Mouse (Mus musculus): ENCODE data around the gene Pafah2.
"Not testable (repeated sequence)": the region's sequence is repeated elsewhere in the genome, so short reads cannot be mapped to it uniquely, and the experiment has no call there.

Pafah2 gene

DNA sequence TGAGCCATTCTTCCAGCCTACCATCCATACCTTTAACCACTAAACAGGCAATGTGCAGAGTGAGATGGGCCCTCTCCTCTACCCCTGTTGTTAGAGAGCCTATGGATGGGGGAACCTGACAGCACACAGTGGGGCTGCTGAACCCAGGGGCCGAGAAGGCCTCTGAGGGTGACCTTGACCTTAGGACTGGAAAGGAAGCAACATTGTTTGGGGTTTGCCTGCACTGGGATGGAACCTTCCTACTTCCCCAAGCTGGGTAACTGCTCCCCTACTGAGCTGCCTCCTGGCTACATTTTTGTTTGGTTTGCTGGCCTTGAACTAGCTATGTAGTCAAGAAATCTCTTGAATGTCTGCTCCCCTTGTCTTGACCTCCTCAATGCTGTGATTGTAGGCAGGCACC lies 21.8 kb upstream of the Pafah2 start:
- DNase-seq: no peak

DNA sequence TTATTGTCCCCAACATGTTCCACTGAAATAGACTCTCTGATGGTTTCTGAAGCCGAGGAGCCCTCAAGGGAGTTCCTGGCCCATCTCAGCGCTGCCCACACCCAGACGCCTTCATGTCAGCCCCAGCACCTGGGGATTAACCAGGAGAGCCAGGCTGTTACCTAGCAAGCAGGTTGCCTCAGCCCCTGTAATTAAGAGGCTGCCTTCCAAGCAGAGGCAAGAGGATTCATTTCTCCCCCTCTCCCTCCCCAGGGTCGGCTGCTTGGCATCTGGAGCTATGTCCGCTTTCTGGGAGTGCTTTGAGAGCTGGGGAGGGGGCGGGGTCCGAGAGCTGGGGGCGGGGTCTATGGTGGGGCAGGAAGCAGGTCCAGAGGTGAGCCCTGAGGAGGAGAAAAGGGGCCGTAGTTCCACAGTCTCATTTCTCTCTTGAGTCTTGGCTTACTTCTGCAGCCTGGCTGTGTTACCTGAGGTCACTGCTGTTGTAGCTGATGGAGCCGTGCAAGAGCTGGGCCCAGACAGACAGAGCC lies 18.0 kb upstream of the Pafah2 start:
- no peak for DNase-seq

GRCm38 (mm10) chr4:134379510-134379909 lies 16.6 kb upstream of the Pafah2 start:
- no peak for DNase-seq

GRCm38 (mm10) chr4:134383750-134384149 lies 12.4 kb upstream of the Pafah2 start, which contains the start of gene Extl1:
Extl1 (minus strand) TSS chr4:134383850.
- DNase-seq: not testable (repeated sequence)

GRCm38 (mm10) chr4:134387268-134387667 lies 8.9 kb upstream of the Pafah2 start:
- peak; percentile 57 for DNase-seq

DNA sequence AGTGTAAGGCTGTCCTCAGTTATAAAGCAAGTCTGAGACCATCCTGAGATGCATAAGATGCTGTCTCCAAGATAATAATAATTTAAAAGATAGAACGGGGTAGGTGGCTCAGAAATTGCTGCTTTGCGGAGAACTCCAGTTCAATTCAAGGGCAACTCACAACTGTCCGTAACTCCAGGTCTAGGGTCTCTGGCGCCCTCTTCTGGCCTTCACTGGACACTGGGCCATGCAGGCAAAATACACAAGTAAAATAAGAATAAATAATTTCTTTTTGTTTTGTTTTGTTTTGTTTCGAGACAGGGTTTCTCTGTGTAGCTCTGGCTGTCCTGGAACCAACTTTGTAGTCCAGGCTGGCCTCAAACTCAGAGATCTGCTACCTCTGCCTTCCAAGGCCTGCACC lies 7.7 kb upstream of the Pafah2 start:
- DNase-seq: peak; percentile 86

DNA sequence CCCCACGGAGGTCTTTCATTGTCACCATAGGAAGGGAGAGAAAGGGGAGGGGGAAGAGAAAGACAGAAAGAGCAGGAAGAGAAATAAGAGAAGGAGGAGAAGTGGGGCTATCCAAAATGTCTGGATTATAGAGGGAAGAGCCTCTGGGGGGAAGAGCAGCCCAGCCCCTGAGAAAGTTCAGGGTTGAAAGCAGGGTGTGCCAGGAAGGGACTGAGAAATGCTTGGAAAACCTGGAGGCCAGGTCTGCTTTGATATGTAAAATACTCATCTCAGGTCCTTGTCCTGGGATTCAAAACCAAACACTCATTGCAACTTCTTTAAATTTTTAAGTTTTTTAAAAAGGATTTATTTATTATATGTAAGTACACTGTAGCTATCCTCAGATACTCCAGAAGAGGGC lies 4.5 kb upstream of the Pafah2 start:
- DNase-seq: no peak

DNA sequence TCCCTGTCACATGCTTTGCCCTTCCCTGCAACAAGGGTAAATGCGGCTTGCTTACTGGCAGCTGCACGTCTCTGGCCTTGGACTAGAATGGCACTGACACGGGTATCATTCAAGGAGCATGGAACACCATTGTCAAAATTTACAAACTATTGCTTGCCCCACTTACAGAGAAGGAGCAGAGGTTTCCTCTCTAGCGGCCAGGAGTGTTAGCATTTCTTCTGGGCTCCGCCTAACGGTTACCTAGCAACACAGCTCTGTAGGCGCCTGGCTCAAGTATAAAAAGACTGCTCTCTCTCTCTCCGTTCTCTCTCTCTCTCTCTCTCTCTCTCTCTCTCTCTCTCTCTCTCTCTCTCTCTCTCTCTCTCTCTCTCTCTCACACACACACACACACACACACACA lies 3.5 kb upstream of the Pafah2 start:
- no peak for DNase-seq

- DNase-seq: peak; percentile 52
Observed at GRCm38 (mm10) chr4:134393026-134393425, 3.1 kb upstream of the Pafah2 start.

GRCm38 (mm10) chr4:134395142-134395541 lies 978 bp upstream of the Pafah2 start:
- DNase-seq: no peak

GRCm38 (mm10) chr4:134397121-134397520 lies 1.0 kb downstream of the Pafah2 start:
- no peak for DNase-seq

GRCm38 (mm10) chr4:134397732-134398131 lies 1.6 kb downstream of the Pafah2 start:
- DNase-seq: no peak

DNA sequence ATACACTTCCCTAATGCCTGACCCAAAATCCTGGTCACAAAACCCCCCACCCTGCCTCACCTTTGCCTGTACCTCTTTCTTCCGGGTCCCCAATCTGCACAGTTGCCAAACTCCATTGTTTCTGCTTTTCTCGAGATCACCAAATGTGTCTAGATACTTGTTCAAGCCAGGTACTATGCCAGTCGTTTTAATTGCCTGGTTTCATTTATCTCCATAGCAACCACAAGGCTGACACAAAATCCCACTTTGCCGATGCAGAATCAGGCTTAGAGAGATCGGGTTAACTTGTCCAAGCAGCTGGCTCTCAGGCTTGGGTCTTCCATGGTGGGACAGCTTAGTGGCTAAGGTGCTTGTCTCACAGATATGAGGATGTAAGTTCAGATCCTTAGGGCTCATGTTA lies 4.1 kb downstream of the Pafah2 start:
- DNase-seq: no peak

GRCm38 (mm10) chr4:134401181-134401661 lies 5.1 kb downstream of the Pafah2 start:
- peak; percentile 92 for DNase-seq

GRCm38 (mm10) chr4:134401856-134402570 lies 5.9 kb downstream of the Pafah2 start:
- DNase-seq: peak; percentile 42

DNA sequence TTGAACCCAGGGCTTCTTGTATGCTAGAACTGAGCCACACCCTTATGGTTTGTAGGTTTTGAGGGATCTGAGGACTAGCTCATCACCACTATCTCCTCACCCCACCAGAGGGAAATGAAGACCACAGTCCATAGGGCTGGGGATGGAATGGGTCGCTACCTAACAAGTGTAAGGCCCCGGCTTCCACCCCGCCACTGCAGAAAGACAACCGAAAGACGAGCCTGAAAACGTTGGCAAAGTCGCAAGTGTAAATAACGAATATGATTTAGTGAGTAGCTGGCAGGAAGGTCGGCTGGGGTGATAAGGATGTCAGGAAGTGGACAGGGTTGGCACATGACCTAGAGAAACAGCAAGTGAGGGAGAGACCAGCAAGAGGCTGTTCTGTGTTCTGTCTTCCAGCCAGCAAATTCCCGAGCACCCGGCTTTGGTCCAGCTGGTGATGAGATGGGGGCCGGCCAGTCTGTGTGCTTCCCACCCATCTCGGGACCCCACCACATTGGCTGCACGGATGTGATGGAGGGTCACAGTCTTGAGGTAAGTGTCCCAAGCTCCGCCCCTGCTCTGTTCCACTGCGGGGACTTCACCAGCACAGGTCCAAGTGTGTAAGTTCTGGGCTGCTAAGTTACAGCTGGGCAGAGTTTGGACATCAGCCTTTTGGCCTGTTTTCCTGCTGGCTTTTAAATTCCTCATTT lies 6.6 kb downstream of the Pafah2 start:
- DNase-seq: no peak

- peak; percentile 28 for DNase-seq
Observed at GRCm38 (mm10) chr4:134403721-134404120, 7.6 kb downstream of the Pafah2 start.

DNA sequence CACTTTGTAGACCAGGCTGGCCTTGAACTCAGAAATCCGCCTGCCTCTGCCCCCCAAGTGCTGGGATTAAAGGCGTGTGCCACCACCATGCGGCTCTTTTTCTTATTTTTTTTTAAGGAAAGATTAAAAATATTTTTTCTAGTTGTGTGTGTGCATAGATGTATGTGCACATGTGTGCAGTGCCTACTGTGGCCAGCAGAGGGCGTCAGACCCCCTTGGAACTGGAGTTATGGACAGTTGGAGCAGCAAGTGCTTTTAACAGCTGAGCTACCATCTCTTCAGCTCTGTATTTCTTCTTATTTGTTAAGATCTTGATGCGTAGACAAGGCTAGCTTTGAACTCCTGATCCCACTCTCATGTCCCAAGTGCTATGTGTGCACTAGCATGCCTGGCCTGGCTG lies 13.2 kb downstream of the Pafah2 start:
- peak; percentile 73 for DNase-seq

DNA sequence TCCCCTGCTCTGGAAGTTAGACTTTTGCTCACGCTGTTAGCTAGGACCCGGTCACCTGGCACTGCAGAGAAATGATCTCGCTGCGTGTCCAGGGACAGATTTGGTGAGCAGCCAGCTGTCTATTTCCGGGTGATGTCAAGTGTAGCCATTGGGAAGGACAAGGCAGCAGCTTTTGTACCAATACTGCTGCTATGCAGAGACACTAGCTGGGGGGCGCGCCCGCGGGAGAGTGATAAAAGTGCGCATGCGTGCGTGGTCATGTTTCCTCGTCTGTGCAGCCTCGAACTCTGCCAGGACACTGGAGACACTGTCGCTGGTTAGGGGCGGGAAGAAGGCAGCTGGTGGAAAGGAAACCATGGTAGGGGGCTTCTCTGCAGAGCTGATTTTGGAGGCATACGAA lies 20.1 kb downstream of the Pafah2 start:
- DNase-seq: no peak

DNA sequence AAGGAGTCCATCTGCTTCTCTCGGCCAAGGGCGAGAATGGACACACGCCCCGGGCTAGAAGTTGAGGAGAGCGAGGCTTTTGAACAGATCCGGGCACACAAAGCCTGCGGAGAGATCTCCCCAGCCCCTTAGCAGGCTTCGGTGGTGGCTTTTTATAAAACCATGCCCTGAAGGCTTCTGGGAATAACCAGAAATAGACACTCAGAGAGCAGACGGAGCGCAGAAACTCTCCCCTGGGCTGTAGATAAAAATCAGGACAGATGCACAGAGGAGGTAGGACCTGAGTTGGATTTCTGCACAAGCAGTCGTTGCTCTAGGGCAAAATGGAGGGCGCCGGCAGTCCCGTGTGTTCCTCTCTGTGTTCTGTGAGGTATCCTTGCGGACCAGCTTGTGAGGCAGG lies 20.5 kb downstream of the Pafah2 start:
- no peak for DNase-seq

- DNase-seq: no peak
Observed at GRCm38 (mm10) chr4:134417111-134417510, 21.0 kb downstream of the Pafah2 start.

DNA sequence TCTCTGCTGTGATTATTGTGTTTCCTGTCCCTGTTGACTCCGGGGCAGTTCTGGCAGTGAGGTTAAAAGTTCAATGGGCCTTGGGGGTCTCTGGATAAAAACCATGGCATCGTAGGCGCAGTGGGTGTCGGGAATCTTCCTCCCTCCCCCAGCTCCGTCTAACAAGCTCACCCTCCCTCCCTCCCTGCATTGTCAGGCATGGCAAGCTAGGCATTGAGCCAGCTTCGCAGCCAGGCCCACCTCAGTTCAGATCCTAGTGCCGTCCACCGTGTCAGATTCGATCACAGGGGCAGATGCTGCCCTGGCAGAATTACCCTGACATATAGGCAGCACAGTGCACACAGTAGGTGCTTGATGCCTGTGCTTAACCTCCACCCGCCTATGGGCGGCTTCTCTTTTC lies 25.9 kb downstream of the Pafah2 start:
- DNase-seq: no peak

- DNase-seq: no peak
Observed at GRCm38 (mm10) chr4:134423949-134424348, 27.8 kb downstream of the Pafah2 start.

DNA sequence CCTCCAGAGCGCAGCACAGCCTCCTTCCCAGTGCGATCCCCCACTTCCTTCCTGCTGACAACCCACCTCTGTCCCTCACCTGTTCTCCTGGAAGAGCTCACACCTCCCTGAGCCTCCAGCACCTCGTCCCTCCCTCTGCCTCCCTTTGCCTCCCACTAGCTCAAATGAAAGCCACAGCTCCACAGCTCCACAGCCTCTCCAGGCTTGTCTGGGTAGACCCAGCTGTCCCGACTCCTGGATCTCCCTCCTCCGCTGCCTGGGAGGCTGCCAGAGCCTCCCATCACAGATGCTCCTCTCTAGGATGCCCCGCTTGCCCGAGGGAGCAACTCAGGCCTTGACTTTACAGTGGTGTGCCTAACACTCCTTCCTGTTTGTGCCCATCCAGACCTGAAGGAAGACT lies 29.0 kb downstream of the Pafah2 start:
- no peak for DNase-seq
